Comparison of ENCODE assay signal across 17 mouse cellular contexts in genomic region chr4:114434766-114435165, GRCm38 (mm10). TPM values are rescaled to one million over a fixed set of nuclear protein-coding genes. Genes with fewer than 3 reads are reported as not detected.
"Had no signal": no experiment of that assay in that cellular context is flagged by ENCODE, and none has a peak within 500 bp of the region (broad histone marks: within the 10 kb centered on the region; RNA-seq: fewer than 3 reads in every experiment).

No protein-coding gene starts in this region.

- H3K9me3 ChIP-seq: liver, embryonic 12.5 days; midbrain, embryonic 10.5 days; midbrain, embryonic 13.5 days; neural tube, embryonic 13.5 days; neural tube, embryonic 15.5 days had no signal

- H3K27ac ChIP-seq: liver, embryonic 12.5 days; liver, embryonic 14.5 days; midbrain, embryonic 10.5 days; midbrain, embryonic 13.5 days; neural tube, embryonic 13.5 days; neural tube, embryonic 15.5 days had no signal

- H3K36me3 ChIP-seq: liver, embryonic 12.5 days; midbrain, embryonic 10.5 days; midbrain, embryonic 13.5 days; neural tube, embryonic 13.5 days; neural tube, embryonic 15.5 days had no signal

- H3K4me2 ChIP-seq: liver, embryonic 12.5 days; midbrain, embryonic 13.5 days; neural tube, embryonic 13.5 days; neural tube, embryonic 15.5 days had no signal

- H3K4me1 ChIP-seq: liver, embryonic 12.5 days; midbrain, embryonic 10.5 days; midbrain, embryonic 13.5 days; neural tube, embryonic 13.5 days; neural tube, embryonic 15.5 days had no signal

- H3K9ac ChIP-seq: liver, embryonic 12.5 days; liver, embryonic 14.5 days; midbrain, embryonic 13.5 days; neural tube, embryonic 13.5 days; neural tube, embryonic 15.5 days had no signal

- ATAC-seq: liver, embryonic 12.5 days; midbrain, embryonic 13.5 days; midbrain, embryonic 16.5 days had no signal

- DNase-seq: retina, postnatal 1 day; right cerebral cortex, adult 18-20 months; right cerebral cortex, postnatal 25 days; right cerebral cortex, postnatal 4 days; spleen, adult 18-20 months; thymus, adult 18-20 months; thymus, postnatal 14 days; thymus, postnatal 36 days had no signal

- H3K27me3 ChIP-seq: liver, embryonic 12.5 days; midbrain, embryonic 13.5 days; neural tube, embryonic 13.5 days; neural tube, embryonic 15.5 days had no signal

- H3K4me3 ChIP-seq: liver, embryonic 12.5 days; midbrain, embryonic 10.5 days; midbrain, embryonic 13.5 days; myocyte; neural tube, embryonic 13.5 days; neural tube, embryonic 15.5 days had no signal

RNA-seq across cellular contexts. Expression of gene Trabd2b, which starts 28.2 kb away (rescaled TPM):
- total RNA-seq: megakaryocyte-erythroid progenitor cell, adult 5-6 weeks had no signal
